Mouse (Mus musculus): Measurements from ENCODE around the gene Gtf2a1.
"Not testable (repeated sequence)": the region's sequence is repeated elsewhere in the genome, so short reads cannot be mapped to it uniquely, and the experiment has no call there.

Gene Gtf2a1

DNA sequence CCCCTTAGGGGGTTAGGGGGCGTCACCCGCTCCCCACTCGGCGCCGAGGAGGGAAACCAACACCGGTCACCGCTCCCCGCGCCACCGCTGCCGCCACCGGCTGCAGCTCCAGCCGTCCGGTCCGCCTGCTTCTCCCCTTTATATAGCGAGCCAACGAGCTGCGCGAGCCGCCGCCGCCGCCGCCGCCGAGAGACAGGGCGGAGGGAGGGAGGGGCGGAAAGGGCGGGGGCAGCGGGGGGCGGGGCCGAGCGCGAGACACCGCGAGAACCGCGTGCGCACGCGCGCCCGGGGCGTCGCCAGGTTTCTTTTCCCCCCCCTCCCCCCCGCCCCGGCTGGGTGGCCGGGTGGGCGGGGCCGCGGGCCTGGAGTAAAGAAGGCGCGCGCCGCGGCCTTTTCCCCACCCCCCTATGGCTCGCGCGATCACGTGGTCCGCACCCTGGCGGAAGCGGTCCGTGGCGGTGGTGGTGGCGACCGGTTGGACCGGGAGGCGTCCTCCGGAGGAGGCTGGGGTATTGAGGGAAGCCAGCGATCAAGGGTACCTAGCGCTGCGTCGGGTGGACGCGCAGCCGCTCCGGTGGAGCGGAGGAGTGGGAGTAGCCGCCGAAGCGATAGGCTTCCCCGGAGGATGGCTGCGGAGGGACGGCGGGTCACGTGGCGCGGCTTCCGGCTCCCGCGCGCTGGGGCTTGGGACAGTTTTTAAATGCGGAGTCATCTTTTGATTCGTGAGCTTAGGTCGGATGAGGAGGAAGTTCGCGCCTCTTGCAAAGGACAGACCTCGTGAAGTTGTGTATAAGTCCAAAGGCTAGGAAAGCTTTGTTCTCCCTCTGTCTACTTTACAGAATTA lies at the start of gene Gtf2a1:
Gene Gtf2a1, minus strand, starts transcription at position 641 of the 844 bp plus-strand sequence.
- DNase-seq (ENCODE audit: extremely low read depth, low read depth, low spot score): no peak

DNA sequence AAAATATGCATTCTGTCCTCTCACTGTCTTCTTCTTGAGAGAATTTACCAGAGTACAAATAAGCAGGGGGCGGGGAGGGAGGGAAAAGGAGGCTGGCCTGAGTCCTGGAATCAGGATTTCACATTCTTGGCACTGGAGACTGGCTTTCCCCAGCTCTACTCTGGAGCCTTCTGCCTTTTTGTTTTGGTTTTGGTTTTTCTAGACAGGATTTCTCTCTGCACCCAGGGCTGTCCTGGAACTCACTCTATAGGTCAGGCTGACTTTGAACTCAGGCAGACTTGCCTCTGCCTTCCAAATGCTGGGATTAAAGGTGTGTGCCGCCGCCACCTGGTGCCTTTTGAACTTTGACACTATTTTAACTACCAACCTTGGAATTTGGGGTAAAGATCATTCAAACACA lies 48.1 kb upstream of the Gtf2a1 start:
- DNase-seq (ENCODE audit: extremely low read depth, low read depth, low spot score): no peak

DNA sequence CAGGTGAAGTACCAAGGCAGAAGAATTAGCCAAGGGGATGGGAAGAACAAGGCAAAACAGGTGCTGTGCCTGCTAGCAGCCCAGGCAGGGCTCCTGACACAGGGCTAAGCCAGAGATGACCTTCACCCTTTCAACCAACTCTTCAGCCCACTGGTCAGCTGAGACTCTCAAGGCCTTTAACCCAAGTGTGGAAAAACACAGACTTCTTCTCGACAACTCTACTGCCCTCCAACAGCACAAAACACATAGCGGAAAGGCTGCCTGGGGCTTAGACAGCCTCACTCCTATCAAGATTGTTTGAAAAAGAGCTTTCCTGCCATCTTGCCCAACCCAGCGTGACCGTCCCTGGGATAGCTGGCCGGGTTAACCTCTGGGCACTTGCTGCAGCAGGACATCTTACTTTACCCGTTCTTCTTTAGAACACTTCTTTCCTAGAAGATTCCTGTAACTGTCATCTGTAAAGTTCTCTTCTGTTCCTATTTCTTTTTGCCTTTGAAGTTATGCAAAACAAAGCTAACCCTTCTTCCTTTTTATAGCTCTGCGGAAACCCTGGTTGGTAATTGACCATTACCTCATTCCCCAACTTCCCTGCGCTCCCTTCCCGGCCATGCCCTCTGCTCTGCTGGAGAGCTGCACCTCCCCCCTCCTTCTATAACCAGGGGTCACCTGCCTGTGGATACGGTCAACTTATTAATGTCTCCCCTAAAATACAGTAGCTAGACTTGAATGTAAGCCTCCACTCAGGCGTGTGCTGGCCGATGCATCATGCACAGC lies 47.0 kb upstream of the Gtf2a1 start:
- no peak for DNase-seq (ENCODE audit: extremely low read depth, low read depth, low spot score)

GRCm38 (mm10) chr12:91626482-91626881 lies 36.2 kb upstream of the Gtf2a1 start:
- no peak for DNase-seq (ENCODE audit: extremely low read depth, low read depth, low spot score)

DNA sequence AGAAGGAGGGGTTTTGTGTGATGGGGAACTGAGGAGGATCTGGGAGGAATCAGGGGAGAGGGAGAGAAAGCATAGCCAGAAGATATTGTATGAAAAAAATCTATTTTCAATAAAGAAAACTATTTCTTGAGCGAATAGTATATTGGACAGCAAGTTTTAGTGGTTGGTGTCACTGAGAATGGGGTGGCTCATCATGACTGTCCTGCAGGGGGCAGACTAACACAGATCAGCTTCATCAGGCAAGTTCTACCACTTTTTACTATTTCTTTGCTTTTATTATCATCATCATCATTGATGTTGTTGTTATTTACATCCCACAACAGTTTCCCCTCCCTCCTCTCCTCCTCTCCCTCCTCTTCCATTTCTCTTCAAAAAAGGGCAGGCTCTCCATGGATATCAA lies 34.7 kb upstream of the Gtf2a1 start:
- DNase-seq (ENCODE audit: extremely low read depth, low read depth, low spot score): no peak

GRCm38 (mm10) chr12:91609425-91609824 lies 19.1 kb upstream of the Gtf2a1 start:
- no peak for DNase-seq (ENCODE audit: extremely low read depth, low read depth, low spot score)

DNA sequence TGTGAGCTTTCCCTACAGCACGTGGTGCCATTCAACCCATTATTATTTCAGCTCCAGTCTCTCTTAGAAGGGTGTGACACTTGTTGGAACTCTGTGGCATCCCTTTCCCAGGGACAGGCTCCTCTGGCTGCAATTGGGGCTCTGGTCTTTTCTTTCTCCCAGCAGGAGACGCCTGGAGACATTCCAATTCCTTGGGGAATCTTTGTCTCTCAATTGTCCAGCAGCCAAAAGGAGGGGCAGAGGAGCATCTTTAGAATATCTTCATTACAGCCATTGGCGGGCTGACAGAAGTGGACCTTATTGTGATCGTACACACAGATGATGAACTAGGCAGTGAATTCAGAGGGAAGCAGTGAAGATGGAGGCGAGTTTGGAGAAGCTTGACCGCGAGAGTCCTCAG lies 17.4 kb upstream of the Gtf2a1 start:
- no peak for DNase-seq (ENCODE audit: extremely low read depth, low read depth, low spot score)

DNA sequence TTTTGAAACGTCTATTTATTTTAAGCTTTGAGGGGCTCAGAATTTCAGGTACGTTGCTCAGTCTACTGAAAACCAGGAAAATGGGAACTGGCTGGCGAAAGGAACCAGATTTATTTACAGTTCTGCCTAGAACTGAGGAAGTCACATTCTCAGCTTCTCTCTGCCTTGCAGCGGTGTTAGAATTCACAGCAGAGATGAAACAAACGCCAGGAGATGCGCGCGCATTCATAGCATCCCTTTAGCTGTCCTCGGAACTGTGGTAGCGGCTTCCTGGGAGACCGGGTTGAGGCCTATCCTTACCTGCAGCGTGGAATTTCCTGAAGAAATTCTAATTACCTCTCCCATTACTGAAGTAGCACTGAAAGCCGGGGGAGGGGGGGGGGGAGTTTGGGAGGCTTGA lies 16.4 kb upstream of the Gtf2a1 start:
- DNase-seq (ENCODE audit: extremely low read depth, low read depth, low spot score): no peak

GRCm38 (mm10) chr12:91604600-91604999 lies 14.3 kb upstream of the Gtf2a1 start:
- DNase-seq (ENCODE audit: extremely low read depth, low read depth, low spot score): no peak

GRCm38 (mm10) chr12:91592128-91592527 lies 1.8 kb upstream of the Gtf2a1 start:
- DNase-seq (ENCODE audit: extremely low read depth, low read depth, low spot score): no peak

GRCm38 (mm10) chr12:91591191-91591590 lies 904 bp upstream of the Gtf2a1 start:
- DNase-seq (ENCODE audit: extremely low read depth, low read depth, low spot score): no peak

GRCm38 (mm10) chr12:91590716-91591115 lies 429 bp upstream of the Gtf2a1 start:
- DNase-seq (ENCODE audit: extremely low read depth, low read depth, low spot score): no peak

GRCm38 (mm10) chr12:91589542-91589846 lies 793 bp downstream of the Gtf2a1 start:
- no peak for DNase-seq (ENCODE audit: extremely low read depth, low read depth, low spot score)

GRCm38 (mm10) chr12:91588670-91589541 lies 1.4 kb downstream of the Gtf2a1 start:
- no peak for DNase-seq (ENCODE audit: extremely low read depth, low read depth, low spot score)

GRCm38 (mm10) chr12:91588176-91588669 lies 2.1 kb downstream of the Gtf2a1 start:
- DNase-seq (ENCODE audit: extremely low read depth, low read depth, low spot score): no peak

GRCm38 (mm10) chr12:91587491-91588033 lies 2.7 kb downstream of the Gtf2a1 start:
- DNase-seq (ENCODE audit: extremely low read depth, low read depth, low spot score): no peak

GRCm38 (mm10) chr12:91587077-91587476 lies 3.2 kb downstream of the Gtf2a1 start:
- DNase-seq (ENCODE audit: extremely low read depth, low read depth, low spot score): no peak

GRCm38 (mm10) chr12:91585815-91586214 lies 4.5 kb downstream of the Gtf2a1 start:
- not testable (repeated sequence) for DNase-seq (ENCODE audit: extremely low read depth, low read depth, low spot score)

GRCm38 (mm10) chr12:91585206-91585605 lies 5.1 kb downstream of the Gtf2a1 start:
- DNase-seq (ENCODE audit: extremely low read depth, low read depth, low spot score): no peak

GRCm38 (mm10) chr12:91583409-91583808 lies 6.9 kb downstream of the Gtf2a1 start:
- no peak for DNase-seq (ENCODE audit: extremely low read depth, low read depth, low spot score)

All from fat pad, adult 2 months (tissue).